Mouse (Mus musculus) layer of hippocampus, postnatal 25 days (tissue): ENCODE measurements around the gene Gstk1. TPM values are rescaled to one million over a fixed set of nuclear protein-coding genes. Genes with fewer than 3 reads are reported as not detected.

Source experiments
- DNase-seq, 2 experiments: peaks; one replicate each; pipeline ENCODE4 v3.0.0; 2022; ENCODE audit warnings: mixed read lengths in 2 of 2, low spot score in 1 of 2; ENCODE audit errors: extremely low spot score in 1 of 2
- total RNA-seq, 2 experiments: library from RNA; stranded (reverse); gene quantifications; 2 replicates each; pipeline ENCODE4 v1.2.3; 2021

Gene Gstk1
- total RNA-seq, 2 experiments from 2014 or later, result 10.2 to 13.7 TPM

DNA sequence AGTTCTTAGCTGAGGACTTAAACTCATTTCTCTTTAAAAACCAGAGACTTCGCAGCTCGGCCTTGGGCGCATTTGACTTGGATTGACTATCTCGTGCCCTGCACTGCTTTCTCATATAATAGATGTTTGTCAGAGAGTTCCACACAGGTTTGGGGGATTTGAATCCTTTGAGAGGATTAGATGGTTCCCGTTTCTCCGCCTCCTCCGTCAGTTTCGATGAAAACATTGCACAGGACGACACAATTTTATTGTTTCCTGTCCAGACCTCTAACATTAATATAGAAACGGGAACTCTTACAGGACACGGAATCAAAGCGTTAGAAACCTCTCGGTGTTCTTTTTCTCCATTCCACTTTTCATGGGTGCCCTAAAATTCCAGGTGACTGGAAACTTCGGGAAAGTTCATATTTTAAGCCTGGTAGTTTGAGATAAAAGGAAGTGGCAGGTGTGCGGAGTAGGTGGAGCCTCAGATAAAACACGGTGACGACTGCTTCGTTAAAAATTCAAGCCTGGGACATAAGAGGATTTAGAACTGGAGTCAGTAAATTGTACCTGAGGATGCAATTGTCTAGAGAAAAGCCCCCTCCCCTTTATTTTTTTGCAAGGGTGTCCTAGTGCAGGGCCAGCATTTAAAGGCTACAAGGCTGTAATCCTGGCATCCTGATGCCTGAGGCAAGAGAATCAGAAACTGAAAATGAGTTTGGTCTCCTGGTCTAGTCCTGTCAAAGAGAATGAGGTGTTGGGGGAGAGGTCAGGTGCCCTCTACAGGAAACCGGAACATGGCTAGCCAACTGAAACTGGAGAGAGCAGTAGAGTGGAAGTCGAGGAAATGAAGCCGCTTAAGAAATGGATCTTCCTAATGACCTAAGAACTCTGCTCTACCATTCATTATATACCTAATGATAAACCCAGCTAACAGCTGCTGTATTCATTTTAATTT lies 19.9 kb downstream of the Gstk1 start:
- DNase-seq, result no peak

DNA sequence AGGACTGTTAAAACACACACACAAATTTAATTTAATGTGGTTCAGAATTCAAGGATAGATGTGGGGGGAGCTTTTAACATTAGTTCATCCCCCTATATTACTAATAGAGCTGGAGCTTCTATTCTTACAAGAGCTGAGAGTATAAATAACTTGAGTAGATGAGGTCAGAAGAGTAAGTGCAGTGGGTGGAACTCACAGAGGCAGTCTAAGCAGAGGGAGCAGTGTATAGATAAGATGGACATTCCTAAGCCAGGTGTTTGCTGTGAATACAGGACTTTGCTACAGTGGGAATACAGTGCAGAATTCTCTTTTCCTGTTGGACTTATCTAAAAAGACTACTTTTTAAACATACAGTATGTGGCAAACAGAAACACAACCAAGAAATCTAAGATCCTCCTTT lies 25.1 kb downstream of the Gstk1 start:
- no peak for DNase-seq

DNA sequence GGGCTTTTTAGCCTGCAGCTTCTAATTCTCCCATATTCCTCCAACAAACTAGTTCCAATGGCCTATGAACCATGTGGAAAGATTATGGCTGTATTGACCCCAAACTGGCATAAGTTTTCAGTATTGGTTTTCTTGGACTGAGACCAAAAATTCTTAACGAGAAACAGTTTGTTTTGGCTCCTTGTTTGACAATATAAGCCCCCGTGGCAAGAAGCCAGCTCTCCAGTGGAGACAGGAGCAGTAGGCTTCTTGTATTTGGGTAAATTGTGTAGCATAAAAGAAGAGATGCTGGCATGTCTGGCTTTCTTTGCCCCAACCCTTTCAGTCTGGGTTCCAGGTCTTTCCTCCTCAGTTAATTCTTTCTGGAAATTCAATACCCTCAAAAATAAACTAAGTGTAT lies 30.4 kb downstream of the Gstk1 start:
- no peak for DNase-seq

DNA sequence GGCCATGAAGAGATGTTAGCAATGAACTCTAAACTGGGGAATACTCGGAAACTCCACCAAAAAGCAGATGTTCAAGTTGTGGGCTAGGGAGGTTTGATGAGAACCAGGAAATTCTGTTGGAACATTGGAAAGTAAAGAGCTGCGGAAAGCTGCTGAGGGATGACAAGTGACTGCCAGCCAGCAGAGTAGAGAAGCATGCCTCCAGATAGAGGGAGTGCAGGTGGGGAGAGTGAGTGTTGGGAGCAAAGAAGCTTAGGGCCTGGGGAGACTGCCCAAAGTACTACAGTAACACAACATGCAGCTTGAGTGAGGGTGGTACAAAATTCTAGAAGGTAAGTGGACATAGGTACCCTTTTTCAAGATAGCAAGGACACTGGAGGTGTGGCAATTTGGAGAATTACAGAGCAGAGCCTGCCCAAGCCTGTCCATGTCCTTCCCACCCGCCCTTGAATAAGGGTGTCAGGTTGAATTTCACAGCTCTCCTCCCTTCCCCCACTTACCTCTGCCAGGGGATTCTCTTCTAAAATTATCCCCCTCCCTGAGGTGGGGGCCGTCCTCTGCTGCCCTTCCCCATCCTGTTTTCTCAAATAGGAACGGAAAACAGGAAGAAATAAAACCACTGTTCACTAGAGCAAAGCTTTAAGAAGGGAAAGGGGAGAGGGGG lies 37.3 kb downstream of the Gstk1 start:
- DNase-seq, result no peak

DNA sequence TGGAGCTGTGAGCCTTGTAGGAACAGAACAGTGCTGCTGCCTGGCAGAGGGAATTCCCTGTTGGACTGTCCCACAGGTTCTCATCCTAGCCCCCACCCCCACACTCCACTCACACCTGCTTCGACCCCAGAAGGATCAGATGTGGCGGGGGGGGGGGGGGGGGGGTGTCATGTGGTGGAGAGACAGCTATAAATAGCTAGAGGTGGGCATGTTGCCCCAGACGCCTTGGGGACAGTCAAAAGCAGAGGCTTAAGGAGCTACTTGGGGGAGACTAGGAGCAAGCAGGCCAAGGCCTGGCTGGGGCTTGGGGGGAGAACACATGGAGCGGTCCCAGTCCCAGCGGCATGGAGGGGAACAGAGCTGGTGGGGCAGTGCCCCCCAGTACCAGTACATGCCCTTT lies 40.7 kb downstream of the Gstk1 start, which contains the start of gene Clcn1:
Gene Clcn1 (plus strand): TSS at position 238 of the 400 bp plus-strand sequence.
- no peak for DNase-seq

DNA sequence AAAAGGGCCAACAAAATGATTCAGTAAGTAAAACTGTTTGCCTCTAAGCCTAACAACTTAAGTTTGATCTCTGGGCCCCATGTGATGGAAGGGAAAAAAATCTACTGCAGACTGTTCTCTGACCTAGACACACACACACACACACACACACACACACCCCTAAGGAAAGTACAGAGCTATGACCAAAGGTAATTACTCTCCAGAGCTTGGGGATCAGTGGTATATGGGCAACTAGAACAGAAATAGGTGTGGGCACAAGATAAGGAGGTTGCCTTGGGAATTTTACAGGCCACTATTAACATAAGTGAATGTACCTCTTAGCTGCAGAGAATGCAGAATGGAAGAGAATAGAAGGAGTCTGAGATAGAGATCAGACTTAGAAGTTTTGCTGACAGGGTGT lies 41.8 kb downstream of the Gstk1 start:
- no peak for DNase-seq

DNA sequence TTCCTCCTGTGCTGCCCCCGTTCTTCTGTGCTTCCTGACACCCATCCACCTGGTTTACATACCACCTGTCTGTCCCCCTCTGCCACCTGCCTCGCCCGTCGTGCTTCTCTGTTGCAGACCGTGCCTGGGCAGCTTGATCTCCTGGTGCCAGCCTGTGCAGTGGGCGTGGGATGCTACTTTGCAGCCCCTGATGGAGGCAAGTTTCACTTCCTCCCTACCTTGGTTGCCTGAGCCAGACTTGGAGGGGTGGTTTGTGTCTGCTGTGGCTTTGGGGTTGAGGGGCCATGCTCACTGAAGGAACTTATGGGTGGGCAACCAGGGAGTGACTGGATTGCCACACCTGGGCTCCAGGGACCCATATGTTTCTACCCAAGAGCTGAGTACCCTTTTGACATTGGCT lies 47.6 kb downstream of the Gstk1 start:
- no peak for DNase-seq

DNA sequence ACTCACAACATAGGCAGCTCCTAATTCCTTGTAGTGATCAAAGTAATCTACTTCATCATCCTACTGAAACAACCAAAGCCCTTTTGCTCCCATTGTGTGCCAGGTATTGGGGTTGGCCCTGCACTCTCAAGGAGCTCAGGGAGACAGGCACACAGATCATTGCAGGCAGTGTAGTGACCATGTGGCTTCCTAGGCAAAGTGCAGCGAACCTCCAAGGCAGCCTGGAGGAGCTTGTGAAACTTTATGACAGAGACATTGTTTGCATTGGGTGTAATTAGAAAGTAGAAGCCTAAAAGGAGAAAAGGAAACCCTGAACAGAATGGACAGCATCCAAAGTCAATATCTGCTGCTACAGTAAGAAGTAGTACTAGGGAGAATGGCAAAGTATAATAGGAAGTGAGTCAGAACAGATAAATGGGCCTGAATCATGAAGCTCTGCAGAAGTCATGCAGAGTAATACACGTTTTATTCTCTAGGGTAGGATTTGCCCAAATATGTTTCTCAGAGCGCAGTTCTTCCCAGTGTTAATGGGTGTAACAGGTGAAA lies 49.9 kb downstream of the Gstk1 start:
- DNase-seq, result no peak

DNA sequence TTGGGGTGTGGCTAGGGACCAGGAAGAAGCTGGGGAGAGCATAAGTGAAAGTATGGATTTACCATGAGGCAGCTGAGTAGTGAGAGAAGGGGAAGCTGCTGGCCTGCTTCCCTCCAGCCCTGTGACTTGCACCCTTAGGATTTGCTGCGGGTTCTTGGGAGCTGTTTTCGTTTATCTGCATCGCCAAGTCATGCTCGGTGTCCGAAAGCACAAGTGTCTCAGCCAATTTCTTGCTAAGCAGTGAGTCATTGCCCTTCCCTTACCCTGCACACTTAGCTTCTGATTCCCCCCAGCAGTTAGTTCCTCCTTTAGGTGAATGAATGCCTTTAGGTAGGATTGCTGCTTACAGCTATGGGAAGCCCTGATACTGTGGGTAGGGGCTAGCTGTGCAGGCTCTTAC lies 53.6 kb downstream of the Gstk1 start:
- DNase-seq, result no peak

Other genes starting within 250 kb of the Gstk1 start
- not detected for gene Sva, start 207.5 kb upstream of the Gstk1 start, total RNA-seq
- gene Tas2r139, start 105.0 kb upstream of the Gstk1 start, total RNA-seq, result not detected
- gene Tas2r144, start 30.6 kb upstream of the Gstk1 start, total RNA-seq, result not detected
- gene Tmem139, start 16.0 kb downstream of the Gstk1 start, total RNA-seq, result not detected
- gene Casp2, start 19.1 kb downstream of the Gstk1 start, total RNA-seq, result 10 to 100 TPM; 16.5 to 25.5 TPM
- 1 to 10 TPM; 2.7 to 2.8 TPM for gene Clcn1, start 40.8 kb downstream of the Gstk1 start, total RNA-seq
- gene Fam131b, start 78.7 kb downstream of the Gstk1 start, total RNA-seq, result 10 to 100 TPM; 74.8 to 76.8 TPM
- 10 to 100 TPM; 47.9 to 51.7 TPM for gene Zyx, start 103.7 kb downstream of the Gstk1 start, total RNA-seq
- gene Epha1, start 127.3 kb downstream of the Gstk1 start, total RNA-seq, result under 1 TPM; 0.22 to 0.47 TPM
- gene Tas2r143, start 154.3 kb downstream of the Gstk1 start, total RNA-seq, result not detected
- not detected for gene Tas2r135, start 159.5 kb downstream of the Gstk1 start, total RNA-seq
- gene Tas2r126, start 188.6 kb downstream of the Gstk1 start, total RNA-seq, result not detected
- not detected for gene Olfr458, start 219.3 kb downstream of the Gstk1 start, total RNA-seq
- gene Olfr457, start 230.4 kb downstream of the Gstk1 start, total RNA-seq, result not detected
- not detected for gene Olfr456, start 241.3 kb downstream of the Gstk1 start, total RNA-seq